Mouse (Mus musculus) layer of hippocampus, postnatal 36 days (tissue): ENCODE results near the gene Mapk3. TPM values are rescaled to one million over a fixed set of nuclear protein-coding genes. Genes with fewer than 3 reads are reported as not detected.

Experiments
- DNase-seq, 2 experiments: peaks; one replicate each; pipeline ENCODE4 v3.0.0; 2022
- total RNA-seq, 2 experiments: library from RNA; stranded (reverse); gene quantifications; 2 replicates each; pipeline ENCODE4 v1.2.3; 2021

Gene Mapk3
- total RNA-seq, 2 experiments from 2014 or later: 144 to 146 TPM

DNA sequence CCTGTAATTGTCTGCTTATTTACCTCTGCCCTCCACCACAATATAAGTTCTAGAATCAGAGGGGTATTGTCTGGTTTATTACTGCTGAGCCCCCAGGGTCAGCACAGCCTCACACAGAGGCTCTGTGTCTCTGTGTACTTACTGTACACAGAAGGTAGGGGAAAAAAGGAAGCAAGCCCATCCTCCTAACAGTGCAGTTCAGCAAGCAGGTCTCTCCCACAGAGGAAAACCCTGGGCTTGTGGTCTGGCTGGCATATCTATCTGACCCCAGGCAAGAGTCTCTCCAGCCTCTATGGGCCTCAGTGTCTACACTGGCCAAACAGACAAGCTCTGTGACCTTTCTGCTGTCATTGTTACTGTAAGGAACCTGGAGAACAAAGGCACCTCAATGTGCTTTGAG is 44.4 kb downstream of the Mapk3 start:
- no peak for DNase-seq

DNA sequence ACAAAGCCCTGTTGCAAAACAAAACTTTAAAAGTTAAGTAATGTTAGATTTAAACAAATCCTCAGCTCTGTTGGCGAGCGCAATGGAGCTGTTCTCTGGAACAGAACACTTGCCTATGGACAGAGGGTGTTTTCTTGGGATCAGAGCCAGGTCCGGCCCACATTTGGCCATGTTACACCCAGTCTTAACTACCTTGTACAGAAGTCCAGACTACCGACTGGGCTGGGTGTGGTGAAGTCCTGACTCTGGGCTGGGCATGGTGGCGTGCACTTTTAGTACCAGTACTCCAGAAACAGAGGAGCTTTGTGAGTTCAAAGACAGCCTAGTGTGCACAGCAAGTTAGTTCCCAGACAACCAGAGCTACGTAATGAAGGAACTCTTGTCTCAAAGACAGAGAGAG is 47.6 kb downstream of the Mapk3 start:
- DNase-seq: no peak

DNA sequence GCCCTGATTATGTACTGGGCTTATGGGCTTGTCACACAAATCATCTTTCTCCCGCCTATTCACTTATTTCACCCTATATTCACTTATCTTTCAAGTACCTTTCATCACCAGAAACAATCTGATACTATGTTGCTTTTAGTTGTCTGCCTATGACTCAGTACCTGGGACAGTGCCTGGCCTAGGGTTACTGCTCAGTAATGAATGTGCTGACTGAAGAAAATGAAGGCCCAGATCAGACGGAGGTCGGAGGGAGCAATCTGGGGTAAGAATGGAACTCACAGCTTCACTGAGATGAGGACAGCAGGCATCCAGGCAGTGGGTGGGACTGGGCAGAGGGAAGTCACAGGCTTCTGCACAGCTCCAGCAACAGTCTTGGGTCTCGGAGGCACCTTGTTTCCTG is 48.0 kb downstream of the Mapk3 start:
- no peak for DNase-seq

DNA sequence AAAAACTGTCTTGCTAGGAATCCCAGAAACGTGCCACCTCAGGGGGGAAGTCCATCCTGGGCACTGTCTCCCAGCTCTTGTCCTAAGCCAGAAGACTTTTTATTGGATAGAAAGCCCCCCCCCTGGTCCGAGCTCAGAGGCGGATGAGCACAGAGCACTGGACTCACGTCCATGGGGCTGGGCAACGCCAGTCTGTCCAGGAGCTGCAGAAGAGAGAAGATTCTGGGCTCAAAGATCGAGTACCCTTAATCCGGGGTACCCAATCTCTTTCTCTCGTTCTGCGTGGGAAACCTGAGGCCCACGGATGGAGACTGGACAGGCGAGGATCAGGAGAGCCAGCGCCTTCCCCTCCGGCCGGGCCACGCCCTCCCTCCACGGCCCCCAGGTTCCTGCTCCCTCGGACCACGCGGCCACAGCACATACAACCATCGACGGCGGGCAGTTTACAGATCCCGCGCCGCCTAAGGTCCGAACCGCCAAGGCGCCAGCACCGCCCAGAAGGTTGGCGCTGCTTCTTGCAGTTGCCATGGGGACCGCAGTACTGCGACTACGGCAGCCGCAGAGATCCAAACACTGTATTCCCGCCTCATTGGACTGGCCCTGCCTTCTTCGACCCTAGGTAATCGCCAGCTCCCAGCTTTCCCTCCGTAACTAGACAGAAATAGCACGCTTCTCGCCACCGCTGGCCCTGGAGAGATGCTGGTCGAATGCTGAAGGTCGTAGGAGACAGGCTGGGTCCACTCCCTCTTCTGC is 49.5 kb downstream of the Mapk3 start:
- peak; percentile 89 to 90 for DNase-seq

DNA sequence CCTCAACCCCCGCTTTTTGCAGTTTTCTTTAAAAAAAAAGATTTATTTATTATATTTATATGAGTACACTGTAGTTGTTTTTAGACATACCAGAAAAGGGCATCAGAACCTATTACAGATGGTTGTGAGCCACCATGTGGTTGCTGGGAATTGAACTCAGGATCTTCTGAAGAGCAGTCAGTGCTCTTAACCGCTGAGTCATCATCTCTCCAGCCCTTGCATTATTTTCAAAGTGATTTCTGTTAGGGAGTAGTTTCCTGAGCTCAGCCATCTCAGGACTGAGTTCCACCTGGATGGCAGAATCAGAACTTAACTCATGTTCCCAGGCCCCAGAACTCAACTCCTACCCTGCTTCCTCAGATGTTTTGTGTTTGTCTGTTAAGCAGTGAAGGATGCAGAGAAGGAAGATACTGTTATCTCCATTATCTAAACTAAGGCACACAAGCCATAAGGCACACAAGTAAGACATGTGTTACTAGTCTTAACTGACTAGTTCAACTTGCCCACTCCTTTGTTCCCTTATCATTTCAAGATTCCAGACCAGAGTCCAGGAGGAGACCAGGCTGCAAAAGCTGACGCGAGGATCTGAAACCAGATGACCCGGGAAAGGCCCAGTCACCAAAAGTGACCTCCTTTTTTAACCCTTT is 50.4 kb downstream of the Mapk3 start:
- DNase-seq: no peak

Other genes with a start within 250 kb of the Mapk3 start
- 100 to 1,000 TPM; 172 to 177 TPM for gene Eif3c, start 193.2 kb upstream of the Mapk3 start, total RNA-seq
- under 1 TPM; 0.40 to 0.42 TPM for gene Apobr, start 174.7 kb upstream of the Mapk3 start, total RNA-seq
- 10 to 100 TPM; 28.3 to 32.9 TPM for gene Cln3, start 173.8 kb upstream of the Mapk3 start, total RNA-seq
- gene Il27, start 164.7 kb upstream of the Mapk3 start, total RNA-seq: not detected
- 1 to 10 TPM; 7.5 to 7.9 TPM for gene Nupr1, start 128.7 kb upstream of the Mapk3 start, total RNA-seq
- 10 to 100 TPM; 25.6 to 30.3 TPM for gene Sgf29, start 110.3 kb upstream of the Mapk3 start, total RNA-seq
- gene Sult1a1, start 83.2 kb upstream of the Mapk3 start, total RNA-seq: 10 to 100 TPM in 1 of 2 experiments, 1 to 10 TPM in 1; 6.3 to 11.2 TPM
- gene Bola2, start 64.2 kb upstream of the Mapk3 start, total RNA-seq: 100 to 1,000 TPM in 1 of 2 experiments, 10 to 100 TPM in 1; 98.8 to 109 TPM
- 10 to 100 TPM; 16.2 to 16.4 TPM for gene Slx1b, start 63.8 kb upstream of the Mapk3 start, total RNA-seq
- gene Coro1a, start 51.8 kb upstream of the Mapk3 start, total RNA-seq: 100 to 1,000 TPM; 114 to 121 TPM
- gene Gdpd3, start 6.7 kb downstream of the Mapk3 start, total RNA-seq: 1 to 10 TPM; 2.5 to 5.1 TPM
- gene Ypel3, start 17.4 kb downstream of the Mapk3 start, total RNA-seq: 100 to 1,000 TPM; 278 to 291 TPM
- gene Tbx6, start 21.9 kb downstream of the Mapk3 start, total RNA-seq: 1 to 10 TPM in 1 of 2 experiments, under 1 TPM in 1; 0.75 to 1.1 TPM
- gene Ppp4c, start 32.9 kb downstream of the Mapk3 start, total RNA-seq: 10 to 100 TPM; 54.3 to 59.5 TPM
- gene Fam57b, start 38.1 kb downstream of the Mapk3 start, total RNA-seq: 10 to 100 TPM; 75.1 to 83.3 TPM
- gene 4930451I11Rik, start 72.0 kb downstream of the Mapk3 start, total RNA-seq: not detected
- gene Doc2a, start 87.8 kb downstream of the Mapk3 start, total RNA-seq: 10 to 100 TPM; 16.1 to 17.7 TPM
- 10 to 100 TPM; 29.5 to 32.0 TPM for gene Hirip3, start 102.4 kb downstream of the Mapk3 start, total RNA-seq
- 10 to 100 TPM; 53.5 to 56.0 TPM for gene Ino80e, start 102.8 kb downstream of the Mapk3 start, total RNA-seq
- 100 to 1,000 TPM; 151 to 165 TPM for gene Taok2, start 125.1 kb downstream of the Mapk3 start, total RNA-seq
- gene Tmem219, start 163.3 kb downstream of the Mapk3 start, total RNA-seq: 10 to 100 TPM; 23.2 to 23.8 TPM
- 100 to 1,000 TPM; 161 to 171 TPM for gene Kctd13, start 169.3 kb downstream of the Mapk3 start, total RNA-seq
- 10 to 100 TPM; 34.1 to 35.4 TPM for gene Asphd1, start 190.0 kb downstream of the Mapk3 start, total RNA-seq
- gene Sez6l2, start 191.0 kb downstream of the Mapk3 start, total RNA-seq: 100 to 1,000 TPM; 427 to 447 TPM
- gene Cdipt, start 216.3 kb downstream of the Mapk3 start, total RNA-seq: 100 to 1,000 TPM; 159 to 164 TPM
- under 1 TPM in 1 of 2 experiments, not detected in 1; 0.35 TPM for gene Cdiptos, start 216.5 kb downstream of the Mapk3 start, total RNA-seq